Comparison of ENCODE assay signal across 23 mouse cellular contexts in the genomic region with DNA sequence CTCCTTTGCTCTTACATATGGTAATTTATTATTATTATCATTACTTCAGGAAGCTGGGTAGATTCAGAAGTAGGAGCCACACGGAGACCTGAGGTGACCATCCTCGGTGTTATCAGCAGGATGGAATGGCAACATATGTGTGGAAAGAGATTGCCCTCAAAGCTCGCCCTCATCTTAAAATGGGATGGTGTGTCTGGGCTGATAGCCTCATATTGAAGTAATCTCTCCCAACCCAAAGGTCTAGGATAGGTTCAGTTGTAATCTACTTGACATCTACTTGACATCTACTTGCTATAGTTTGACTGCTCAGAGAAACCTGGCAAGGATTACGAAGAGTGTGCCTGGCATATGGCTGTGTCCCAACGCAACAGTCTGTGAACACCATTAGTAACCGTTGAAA.
DNase-seq lines count a peak whose midpoint lies in the region; ATAC-seq and TF ChIP-seq lines count a peak whose summit lies in the region.
"Had no signal": no experiment of that assay in that cellular context is flagged by ENCODE, and none has a peak within 500 bp of the region (broad histone marks: within the 10 kb centered on the region; RNA-seq: fewer than 3 reads in every experiment).

No protein-coding gene starts in this region.

- TF ChIP-seq POLR2A in MEL (IDR thresholded peaks at IDR 0.05; ENCODE audit: control insufficient read depth in 1 of 2, insufficient read depth in 1 of 2, low read depth in 1 of 2, low read length in 2 of 2, poor library complexity in 1 of 2), result no peak
- no peak for TF ChIP-seq POLR2A in thymus, adult 2 months (IDR thresholded peaks at IDR 0.05; ENCODE audit: control insufficient read depth, extremely low read depth, insufficient read depth, low read length, poor library complexity)

- WGBS in midbrain, embryonic 11.5 days, result 90% methylated on average over 6 of the region's 6 CpGs
- WGBS in midbrain, embryonic 16.5 days, result 94% methylated on average over 6 of the region's 6 CpGs
- WGBS in thymus, adult 2 months, result 86% methylated on average over 6 of the region's 6 CpGs

- H3K4me2 ChIP-seq in midbrain, embryonic 11.5 days, result no peak overlapping the region
- no peak overlapping the region for H3K4me2 ChIP-seq in midbrain, embryonic 16.5 days (ENCODE audit: low read length)
- H3K4me2 ChIP-seq: embryonic facial prominence, embryonic 12.5 days; forebrain, embryonic 13.5 days; forebrain, embryonic 15.5 days had no signal

- no peak for TF ChIP-seq RAD21 in MEL (IDR thresholded peaks at IDR 0.05; ENCODE audit: low read depth, low read length)

- peak; percentile 34 to 81 for TF ChIP-seq EP300 in MEL (IDR thresholded peaks at IDR 0.05; ENCODE audit: low read depth in 1 of 2, low read length in 2 of 2)

- H3K79me2 ChIP-seq in MEL (ENCODE audit: control insufficient read depth, insufficient read depth, low read length, poor library complexity), result no peaks in the 10 kb centered on the region

- no peak for ATAC-seq in midbrain, embryonic 11.5 days (ENCODE audit: low FRiP score)
- ATAC-seq in midbrain, embryonic 16.5 days, result no peak
- peak; percentile 21; the same call in 1 of the 2 replicates for ATAC-seq in common myeloid progenitor, adult 5-6 weeks (replicated peaks; ENCODE audit: low read depth, poor library complexity, severe bottlenecking)
- ATAC-seq in megakaryocyte-erythroid progenitor cell, adult 5-6 weeks (replicated peaks; ENCODE audit: low FRiP score, low TSS enrichment, poor library complexity, severe bottlenecking), result peak; percentile 83
- ATAC-seq: activated CD4-positive, CD25-positive, alpha-beta regulatory T cell, adult 4 months; forebrain, embryonic 13.5 days; forebrain, embryonic 15.5 days; forebrain, postnatal 0 days; Patski had no signal

- peak; percentile 35 for DNase-seq in midbrain, embryonic 11.5 days (ENCODE audit: low spot score, missing footprints)
- DNase-seq in MEL (ENCODE audit: low read depth, low spot score), result peak; percentile 22
- DNase-seq in layer of hippocampus, adult 8-10 months (ENCODE audit: low spot score in 2 of 2), result no peak
- DNase-seq in thymus, adult 2 months, result no peak
- no peak for DNase-seq in cerebellum, adult 18-20 months
- DNase-seq: adrenal gland, adult 8-10 months; adrenal gland, postnatal 14 days; adrenal gland, postnatal 36 days; cerebellum, adult 11-12 months; cerebellum, adult 9-10 months; cerebellum, postnatal 14 days; cerebellum, postnatal 36 days; forebrain, postnatal 0 days had no signal

- no peak overlapping the region for H3K27ac ChIP-seq in midbrain, embryonic 11.5 days (ENCODE audit: low read depth, low read length)
- H3K27ac ChIP-seq in midbrain, embryonic 16.5 days (ENCODE audit: low read length), result no peak overlapping the region
- no peak overlapping the region for H3K27ac ChIP-seq in MEL (ENCODE audit: control insufficient read depth, low read depth, low read length)
- no peak overlapping the region for H3K27ac ChIP-seq in thymus, adult 2 months (ENCODE audit: control insufficient read depth, insufficient read depth, low read length)
- H3K27ac ChIP-seq: embryonic facial prominence, embryonic 10.5 days; embryonic facial prominence, embryonic 12.5 days; forebrain, embryonic 13.5 days; forebrain, embryonic 15.5 days had no signal

- no peaks in the 10 kb centered on the region for H3K36me3 ChIP-seq in midbrain, embryonic 11.5 days (ENCODE audit: control insufficient read depth, insufficient read depth, low read length)
- H3K36me3 ChIP-seq in midbrain, embryonic 16.5 days (ENCODE audit: control insufficient read depth, insufficient read depth, low read length), result no peaks in the 10 kb centered on the region
- no peaks in the 10 kb centered on the region for H3K36me3 ChIP-seq in MEL (ENCODE audit: control insufficient read depth in 1 of 2, insufficient read depth in 2 of 2, low read length in 2 of 2)
- no peaks in the 10 kb centered on the region for H3K36me3 ChIP-seq in thymus, adult 2 months (ENCODE audit: control insufficient read depth, insufficient read depth, low read length)
- H3K36me3 ChIP-seq: embryonic facial prominence, embryonic 10.5 days; embryonic facial prominence, embryonic 12.5 days; forebrain, embryonic 15.5 days; G1E had no signal

- H3K4me3 ChIP-seq in midbrain, embryonic 11.5 days (ENCODE audit: low read depth, low read length), result no peak overlapping the region
- no peak overlapping the region for H3K4me3 ChIP-seq in midbrain, embryonic 16.5 days (ENCODE audit: low read depth, low read length)
- no peak overlapping the region for H3K4me3 ChIP-seq in MEL (ENCODE audit: control insufficient read depth in 1 of 2, insufficient read depth in 1 of 2, low read depth in 2 of 2, low read length in 2 of 2)
- H3K4me3 ChIP-seq in thymus, adult 2 months (ENCODE audit: control insufficient read depth, insufficient read depth, low read length), result no peak overlapping the region
- H3K4me3 ChIP-seq: embryonic facial prominence, embryonic 10.5 days; embryonic facial prominence, embryonic 12.5 days; forebrain, embryonic 13.5 days; forebrain, embryonic 15.5 days had no signal

- H3K4me1 ChIP-seq in midbrain, embryonic 11.5 days (ENCODE audit: control insufficient read depth, insufficient read depth, low read length), result no peaks in the 10 kb centered on the region
- H3K4me1 ChIP-seq in midbrain, embryonic 16.5 days (ENCODE audit: control insufficient read depth, insufficient read depth, low read length), result no peaks in the 10 kb centered on the region
- 0 out of 4 replicates have a peak, but pooled peaks cover 0 to 4% of the 10 kb centered on the region in 2 experiments for H3K4me1 ChIP-seq in MEL (ENCODE audit: control insufficient read depth in 1 of 2, insufficient read depth in 2 of 2, low read length in 2 of 2)
- no peaks in the 10 kb centered on the region for H3K4me1 ChIP-seq in thymus, adult 2 months (replicated peaks; ENCODE audit: control insufficient read depth, insufficient read depth, low read length)
- H3K4me1 ChIP-seq: forebrain, embryonic 13.5 days; forebrain, embryonic 15.5 days had no signal

- no peaks in the 10 kb centered on the region for H3K9me3 ChIP-seq in midbrain, embryonic 11.5 days (ENCODE audit: control insufficient read depth, low read length)
- H3K9me3 ChIP-seq in midbrain, embryonic 16.5 days (replicated peaks; ENCODE audit: control insufficient read depth, low read length, poor library complexity, severe bottlenecking), result no peaks in the 10 kb centered on the region
- H3K9me3 ChIP-seq in MEL (replicated peaks; ENCODE audit: insufficient read depth, low read length), result no peaks in the 10 kb centered on the region
- H3K9me3 ChIP-seq: embryonic facial prominence, embryonic 10.5 days; embryonic facial prominence, embryonic 12.5 days; forebrain, embryonic 13.5 days; forebrain, embryonic 15.5 days; G1E had no signal

- TF ChIP-seq CTCF in MEL (IDR thresholded peaks at IDR 0.05 in 2 of 3, conservative IDR thresholded peaks at IDR 0.05 in 1 of 3; ENCODE audit: control insufficient read depth in 1 of 3, insufficient read depth in 1 of 3, low read depth in 2 of 3, low read length in 3 of 3, poor library complexity in 1 of 3, severe bottlenecking in 1 of 3), result no peak
- TF ChIP-seq CTCF in thymus, adult 2 months (IDR thresholded peaks at IDR 0.05; ENCODE audit: borderline replicate concordance, control insufficient read depth, extremely low read depth, insufficient read depth, low read length, poor library complexity), result no peak

- H3K27me3 ChIP-seq in midbrain, embryonic 11.5 days (ENCODE audit: control insufficient read depth, insufficient read depth, low read length), result no peaks in the 10 kb centered on the region
- peaks cover 3% of the 10 kb centered on the region for H3K27me3 ChIP-seq in midbrain, embryonic 16.5 days (ENCODE audit: control insufficient read depth, insufficient read depth, low read depth, low read length)
- H3K27me3 ChIP-seq in MEL (ENCODE audit: control insufficient read depth in 1 of 2, insufficient read depth in 2 of 2, low read length in 2 of 2), result no peaks in the 10 kb centered on the region
- no peaks in the 10 kb centered on the region for H3K27me3 ChIP-seq in thymus, adult 2 months (ENCODE audit: control insufficient read depth, insufficient read depth, low read length)
- H3K27me3 ChIP-seq: embryonic facial prominence, embryonic 12.5 days; forebrain, embryonic 15.5 days had no signal

- H3K9ac ChIP-seq in midbrain, embryonic 11.5 days (ENCODE audit: low read length), result no peak overlapping the region
- H3K9ac ChIP-seq in midbrain, embryonic 16.5 days (ENCODE audit: low read depth, low read length), result no peak overlapping the region
- no peak overlapping the region for H3K9ac ChIP-seq in MEL (ENCODE audit: control insufficient read depth, low read depth, low read length, poor library complexity, severe bottlenecking)
- H3K9ac ChIP-seq: embryonic facial prominence, embryonic 12.5 days; forebrain, embryonic 13.5 days; forebrain, embryonic 15.5 days; forebrain, postnatal 0 days had no signal

TF ChIP-seq in MEL, 35 proteins besides CTCF, POLR2A, EP300 and RAD21:
- TF ChIP-seq TBP (IDR thresholded peaks at IDR 0.05; ENCODE audit: low read depth, low read length) (no peak), RCOR1 (IDR thresholded peaks at IDR 0.05; ENCODE audit: low read depth, low read length) (peak; percentile 22; the same call in 1 of the 2 replicates), TCF12 (IDR thresholded peaks at IDR 0.05; ENCODE audit: low read depth, low read length) (peak; percentile 80; the same call in 1 of the 2 replicates), GATA1 (IDR thresholded peaks at IDR 0.05; ENCODE audit: low read depth, low read length) (peak; percentile 55), ETS1 (IDR thresholded peaks at IDR 0.05; ENCODE audit: low read depth, low read length) (peak; percentile 56; the same call in 1 of the 2 replicates)

Comparison
In these comparisons a context has a peak if more than half of its experiments do, and no peak if none do; other contexts are left out.
1. ATAC-seq: peak in common myeloid progenitor, adult 5-6 weeks (single experiment) and megakaryocyte-erythroid progenitor cell, adult 5-6 weeks (single experiment); none in midbrain, embryonic 11.5 days (single experiment) and midbrain, embryonic 16.5 days (single experiment).
2. DNase-seq: peak in midbrain, embryonic 11.5 days (single experiment) and MEL (single experiment); none in layer of hippocampus, adult 8-10 months (0 of 2), thymus, adult 2 months (single experiment) and cerebellum, adult 18-20 months (0 of 2).